Mouse (Mus musculus): ENCODE results near the gene Gm10401. TPM values are rescaled to one million over a fixed set of nuclear protein-coding genes. Genes with fewer than 3 reads are reported as not detected.

Gene Gm10401
- polyA plus RNA-seq, 1 experiment, result not detected

GRCm38 (mm10) chr5:115091015-115091414 lies 7.1 kb downstream of the Gm10401 start:
- peaks cover 25% of the 10 kb centered on the region for H3K4me1 ChIP-seq (replicated peaks; ENCODE audit: control insufficient read depth, insufficient read depth, low read length)
- DNase-seq, result no peak
- H3K4me3 ChIP-seq (ENCODE audit: control insufficient read depth, insufficient read depth, low read length), result no peak overlapping the region
- 66% methylated on average over 3 of the region's 3 CpGs for WGBS
- H3K36me3 ChIP-seq (ENCODE audit: control insufficient read depth, insufficient read depth, low read length), result peaks cover 41% of the 10 kb centered on the region
- H3K27ac ChIP-seq (ENCODE audit: control insufficient read depth, insufficient read depth, low read length), result no peak overlapping the region
- TF ChIP-seq CTCF (IDR thresholded peaks at IDR 0.05; ENCODE audit: borderline replicate concordance, control insufficient read depth, extremely low read depth, insufficient read depth, low read length, poor library complexity), result no peak
- no peak for TF ChIP-seq POLR2A (IDR thresholded peaks at IDR 0.05; ENCODE audit: control insufficient read depth, extremely low read depth, insufficient read depth, low read length, poor library complexity)
- H3K27me3 ChIP-seq (ENCODE audit: control insufficient read depth, insufficient read depth, low read length), result no peaks in the 10 kb centered on the region

- TF ChIP-seq CTCF (IDR thresholded peaks at IDR 0.05; ENCODE audit: borderline replicate concordance, control insufficient read depth, extremely low read depth, insufficient read depth, low read length, poor library complexity) (no peak), POLR2A (IDR thresholded peaks at IDR 0.05; ENCODE audit: control insufficient read depth, extremely low read depth, insufficient read depth, low read length, poor library complexity) (no peak)
- 96% methylated on average over 5 of the region's 5 CpGs for WGBS
- Histone ChIP-seq H3K36me3 (ENCODE audit: control insufficient read depth, insufficient read depth, low read length) (peaks cover 43% of the 10 kb centered on the region), H3K27me3 (ENCODE audit: control insufficient read depth, insufficient read depth, low read length) (no peaks in the 10 kb centered on the region), H3K4me3 (ENCODE audit: control insufficient read depth, insufficient read depth, low read length) (no peak overlapping the region), H3K4me1 (replicated peaks; ENCODE audit: control insufficient read depth, insufficient read depth, low read length) (peaks cover 16% of the 10 kb centered on the region), H3K27ac (ENCODE audit: control insufficient read depth, insufficient read depth, low read length) (no peak overlapping the region)
- no peak for DNase-seq
Observed at GRCm38 (mm10) chr5:115089592-115090268, 8.4 kb downstream of the Gm10401 start.

- 95% methylated on average over 2 of the region's 2 CpGs for WGBS
- H3K27ac ChIP-seq (ENCODE audit: control insufficient read depth, insufficient read depth, low read length), result no peak overlapping the region
- H3K36me3 ChIP-seq (ENCODE audit: control insufficient read depth, insufficient read depth, low read length), result peaks cover 51% of the 10 kb centered on the region
- no peak overlapping the region for H3K4me3 ChIP-seq (ENCODE audit: control insufficient read depth, insufficient read depth, low read length)
- H3K4me1 ChIP-seq (replicated peaks; ENCODE audit: control insufficient read depth, insufficient read depth, low read length), result peaks cover 27% of the 10 kb centered on the region
- no peak for DNase-seq
- no peaks in the 10 kb centered on the region for H3K27me3 ChIP-seq (ENCODE audit: control insufficient read depth, insufficient read depth, low read length)
- TF ChIP-seq POLR2A (IDR thresholded peaks at IDR 0.05; ENCODE audit: control insufficient read depth, extremely low read depth, insufficient read depth, low read length, poor library complexity), result no peak
Observed at GRCm38 (mm10) chr5:115085675-115086074, 12.4 kb downstream of the Gm10401 start.

GRCm38 (mm10) chr5:115083492-115083891 lies 14.6 kb downstream of the Gm10401 start:
- H3K36me3 ChIP-seq (ENCODE audit: control insufficient read depth, insufficient read depth, low read length), result peaks cover 30% of the 10 kb centered on the region

GRCm38 (mm10) chr5:115081636-115082035 lies 16.5 kb downstream of the Gm10401 start:
- no peak overlapping the region for H3K4me3 ChIP-seq (ENCODE audit: control insufficient read depth, insufficient read depth, low read length)
- DNase-seq, result peak; percentile 43
- H3K4me1 ChIP-seq (replicated peaks; ENCODE audit: control insufficient read depth, insufficient read depth, low read length), result peaks cover 22% of the 10 kb centered on the region
- H3K27me3 ChIP-seq (ENCODE audit: control insufficient read depth, insufficient read depth, low read length), result no peaks in the 10 kb centered on the region
- 27% methylated on average over 5 of the region's 5 CpGs for WGBS
- peaks cover 27% of the 10 kb centered on the region for H3K36me3 ChIP-seq (ENCODE audit: control insufficient read depth, insufficient read depth, low read length)
- TF ChIP-seq POLR2A (IDR thresholded peaks at IDR 0.05; ENCODE audit: control insufficient read depth, extremely low read depth, insufficient read depth, low read length, poor library complexity), result no peak
- no peak for TF ChIP-seq CTCF (IDR thresholded peaks at IDR 0.05; ENCODE audit: borderline replicate concordance, control insufficient read depth, extremely low read depth, insufficient read depth, low read length, poor library complexity)
- peak overlapping the region; percentile 78; the same call in 1 of the 2 replicates for H3K27ac ChIP-seq (ENCODE audit: control insufficient read depth, insufficient read depth, low read length)

More at GRCm38 (mm10) chr5:115083492-115083891, 14.6 kb downstream of the Gm10401 start:
- peaks cover 24% of the 10 kb centered on the region for H3K4me1 ChIP-seq (replicated peaks; ENCODE audit: control insufficient read depth, insufficient read depth, low read length)
- H3K4me3 ChIP-seq (ENCODE audit: control insufficient read depth, insufficient read depth, low read length), result no peak overlapping the region
- DNase-seq, result peak; percentile 49
- no peak for TF ChIP-seq POLR2A (IDR thresholded peaks at IDR 0.05; ENCODE audit: control insufficient read depth, extremely low read depth, insufficient read depth, low read length, poor library complexity)
- 0 out of 2 replicates have a peak, but pooled peaks have one; percentile 17 for TF ChIP-seq CTCF (IDR thresholded peaks at IDR 0.05; ENCODE audit: borderline replicate concordance, control insufficient read depth, extremely low read depth, insufficient read depth, low read length, poor library complexity)
- peak overlapping the region; percentile 2; the same call in 1 of the 2 replicates for H3K27ac ChIP-seq (ENCODE audit: control insufficient read depth, insufficient read depth, low read length)
- no peaks in the 10 kb centered on the region for H3K27me3 ChIP-seq (ENCODE audit: control insufficient read depth, insufficient read depth, low read length)
- WGBS, result 18% methylated on average over 6 of the region's 6 CpGs

- peak; percentile 82 for DNase-seq
- no peak for TF ChIP-seq POLR2A (IDR thresholded peaks at IDR 0.05; ENCODE audit: control insufficient read depth, extremely low read depth, insufficient read depth, low read length, poor library complexity)
- no peak for TF ChIP-seq CTCF (IDR thresholded peaks at IDR 0.05; ENCODE audit: borderline replicate concordance, control insufficient read depth, extremely low read depth, insufficient read depth, low read length, poor library complexity)
- Histone ChIP-seq H3K36me3 (ENCODE audit: control insufficient read depth, insufficient read depth, low read length) (no peaks in the 10 kb centered on the region), H3K4me1 (replicated peaks; ENCODE audit: control insufficient read depth, insufficient read depth, low read length) (peaks cover 8% of the 10 kb centered on the region), H3K4me3 (ENCODE audit: control insufficient read depth, insufficient read depth, low read length) (no peak overlapping the region), H3K27me3 (ENCODE audit: control insufficient read depth, insufficient read depth, low read length) (no peaks in the 10 kb centered on the region), H3K27ac (ENCODE audit: control insufficient read depth, insufficient read depth, low read length) (no peak overlapping the region)
- WGBS, result 60% methylated on average over 5 of the region's 5 CpGs
Observed at GRCm38 (mm10) chr5:115076144-115076901, 21.8 kb downstream of the Gm10401 start.

Measured in thymus, adult 2 months (tissue).